Mouse (Mus musculus) ovary, postnatal 10 days (tissue): ENCODE data around the gene Rnase11.
"Not testable (repeated sequence)": the region's sequence is repeated elsewhere in the genome, so short reads cannot be mapped to it uniquely, and the experiment has no call there.

Experiments
- DNase-seq: peaks from one replicate; pipeline ENCODE4 v3.0.0; 2022; ENCODE audit warnings: low spot score

Rnase11 gene

GRCm38 (mm10) chr14:51081035-51081434, 31.1 kb upstream of the Rnase11 start:
- no peak for DNase-seq

- DNase-seq = no peak
These were observed 29.2 kb upstream of the Rnase11 start for GRCm38 (mm10) chr14:51079180-51079579.

DNA sequence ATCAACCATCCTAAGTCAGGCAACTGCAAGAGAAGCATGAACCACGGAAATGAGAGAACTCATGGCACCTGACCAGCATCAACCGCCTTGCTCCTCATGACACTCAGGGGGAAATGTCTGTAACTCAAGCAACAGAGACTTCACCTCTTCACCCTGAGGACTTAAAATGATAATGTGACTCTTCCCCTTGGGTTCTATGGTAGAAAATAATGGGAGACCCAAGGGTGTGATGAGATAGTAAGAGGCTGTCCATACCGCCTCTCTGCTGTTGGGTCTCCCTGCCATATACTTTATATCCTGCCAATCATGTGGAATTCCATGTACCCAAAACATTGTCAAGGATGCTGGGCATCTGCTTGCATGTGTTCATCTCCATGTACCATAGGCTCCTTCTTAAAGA, 24.4 kb upstream of the Rnase11 start, which contains the start of gene Olfr750:
TSS of gene Olfr750 (minus strand) at position 101 of the 400 bp plus-strand sequence.
- DNase-seq = no peak

GRCm38 (mm10) chr14:51069617-51070016, 19.7 kb upstream of the Rnase11 start:
- DNase-seq = no peak

- no peak for DNase-seq
These were observed 19.0 kb upstream of the Rnase11 start for GRCm38 (mm10) chr14:51068956-51069355.

- no peak for DNase-seq
These were observed 10.8 kb upstream of the Rnase11 start for GRCm38 (mm10) chr14:51060761-51061160.

GRCm38 (mm10) chr14:51057401-51057831, 7.5 kb upstream of the Rnase11 start, which contains the start of gene Rnase12:
Rnase12 (minus strand) TSS chr14:51057661.
- DNase-seq = no peak

- no peak for DNase-seq
These were observed 4.6 kb upstream of the Rnase11 start for GRCm38 (mm10) chr14:51054243-51055237.

DNA sequence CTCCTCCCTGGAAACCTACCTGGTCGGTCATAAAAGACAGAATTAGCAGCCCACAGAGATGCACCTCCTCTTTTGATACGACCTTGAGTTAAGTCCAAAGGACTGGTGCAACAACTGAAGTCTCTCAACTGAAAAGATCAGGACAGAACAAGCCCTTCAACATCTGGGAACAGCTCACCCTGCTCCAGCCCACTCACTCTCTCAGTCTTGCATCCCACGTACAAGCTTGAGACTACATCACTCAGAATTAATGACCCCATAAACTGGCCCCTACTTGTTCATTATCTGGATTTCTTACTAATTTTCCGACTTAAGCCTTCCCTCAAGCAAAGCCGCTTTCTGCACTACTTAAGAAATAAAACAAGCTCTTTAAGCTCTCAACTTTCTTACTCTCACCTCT, 3.2 kb upstream of the Rnase11 start:
- no peak for DNase-seq

- DNase-seq = no peak
These were observed 2.0 kb upstream of the Rnase11 start for GRCm38 (mm10) chr14:51051941-51052340.

DNA sequence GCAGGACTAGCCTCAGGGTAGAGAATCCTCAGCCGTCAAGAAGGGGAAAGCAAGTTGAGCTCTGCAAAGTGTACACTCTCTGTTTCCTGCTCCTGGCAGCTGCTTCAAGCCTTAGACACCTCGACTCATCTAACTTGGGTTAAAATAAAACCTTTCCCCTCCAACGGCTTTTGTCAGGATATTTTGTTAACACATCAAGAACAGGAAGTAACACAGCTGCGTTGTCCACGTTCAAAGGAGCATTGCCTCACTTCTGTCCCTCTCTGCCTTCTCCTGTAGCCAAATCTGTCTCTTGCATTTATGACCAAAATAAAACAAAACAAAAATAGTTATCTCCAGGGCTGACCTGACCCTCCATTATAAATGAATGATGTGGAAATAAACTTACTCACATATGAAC, 2.1 kb downstream of the Rnase11 start:
- no peak for DNase-seq

DNA sequence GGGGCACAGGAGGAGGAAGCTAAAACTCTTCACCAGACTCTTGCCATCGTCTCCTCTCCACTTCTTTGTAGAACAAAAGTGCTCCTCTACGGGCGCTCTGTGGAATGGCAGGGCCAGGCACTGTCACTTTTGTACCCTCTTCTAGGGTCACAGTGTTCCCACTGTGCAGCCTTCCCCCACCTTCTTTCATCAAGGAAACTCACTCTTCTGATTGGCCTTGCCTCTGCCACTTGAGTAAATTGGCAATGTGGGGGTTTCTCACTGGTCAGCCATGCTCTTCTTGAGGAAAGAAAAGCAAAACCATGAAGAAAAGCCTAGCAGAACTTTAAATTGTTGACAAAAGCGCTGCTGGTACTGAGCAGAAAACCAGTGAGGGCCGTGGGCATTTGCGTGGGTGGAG, 8.2 kb downstream of the Rnase11 start, which contains the start of gene Rnase9:
TSS of gene Rnase9 (minus strand) at position 101 of the 400 bp plus-strand sequence.
- DNase-seq = no peak

- no peak for DNase-seq
These were observed 13.7 kb downstream of the Rnase11 start for GRCm38 (mm10) chr14:51036214-51036613.

DNA sequence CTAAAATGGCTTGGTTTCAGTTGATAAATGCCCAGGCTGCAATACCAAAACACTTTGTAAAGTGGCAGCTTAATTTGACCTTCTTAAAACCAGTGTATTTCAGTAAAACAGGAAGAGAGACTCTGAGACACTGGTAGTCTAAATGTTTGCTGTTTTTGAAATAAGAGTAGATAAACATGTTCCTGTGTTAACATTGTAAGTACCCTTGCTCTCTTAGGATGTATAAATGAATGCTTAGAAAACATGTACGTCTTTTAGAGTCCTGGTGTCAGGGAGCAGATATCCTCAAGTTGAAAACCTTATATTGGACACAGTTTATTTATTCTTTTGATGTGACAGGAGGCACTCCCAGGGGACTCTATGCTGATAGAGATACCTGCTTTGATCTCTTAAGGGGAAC, 14.8 kb downstream of the Rnase11 start:
- DNase-seq = no peak

GRCm38 (mm10) chr14:51027387-51028155, 22.4 kb downstream of the Rnase11 start:
- no peak for DNase-seq

DNA sequence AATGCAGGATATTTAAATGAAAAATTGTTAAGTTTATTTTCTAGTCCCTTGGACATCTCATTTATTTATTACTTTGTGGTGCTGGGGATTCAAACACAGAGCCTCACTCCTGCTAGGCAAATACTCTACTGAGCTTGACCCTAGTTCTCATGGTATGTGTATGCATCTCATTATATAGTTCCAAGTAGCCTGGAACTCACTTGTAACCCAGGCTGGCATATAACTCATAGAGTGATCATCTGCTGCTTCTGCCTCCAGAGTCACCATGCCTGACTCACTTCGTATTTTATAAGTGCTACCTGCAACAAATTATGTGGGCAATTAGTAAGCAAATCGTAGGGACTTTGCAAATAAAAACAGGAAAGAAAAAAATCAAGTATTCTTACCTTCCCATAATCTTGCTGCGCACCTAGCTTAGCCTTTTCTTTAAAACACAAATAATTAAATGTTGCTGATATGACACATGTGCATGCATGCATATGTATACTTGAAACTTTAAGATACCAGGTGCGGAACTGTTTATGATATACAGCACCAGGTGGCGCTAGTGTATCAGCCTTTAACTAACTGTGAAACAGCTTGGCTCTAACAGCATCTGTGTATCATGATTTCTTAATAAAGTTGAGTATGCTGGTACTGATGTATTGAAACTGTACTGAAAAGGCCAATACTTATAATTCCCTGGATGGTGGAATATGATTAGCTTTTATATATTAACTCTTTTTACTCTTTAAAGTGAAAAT, 23.4 kb downstream of the Rnase11 start:
- no peak for DNase-seq

- DNase-seq = no peak
These were observed 25.1 kb downstream of the Rnase11 start for GRCm38 (mm10) chr14:51024820-51025219.

DNA sequence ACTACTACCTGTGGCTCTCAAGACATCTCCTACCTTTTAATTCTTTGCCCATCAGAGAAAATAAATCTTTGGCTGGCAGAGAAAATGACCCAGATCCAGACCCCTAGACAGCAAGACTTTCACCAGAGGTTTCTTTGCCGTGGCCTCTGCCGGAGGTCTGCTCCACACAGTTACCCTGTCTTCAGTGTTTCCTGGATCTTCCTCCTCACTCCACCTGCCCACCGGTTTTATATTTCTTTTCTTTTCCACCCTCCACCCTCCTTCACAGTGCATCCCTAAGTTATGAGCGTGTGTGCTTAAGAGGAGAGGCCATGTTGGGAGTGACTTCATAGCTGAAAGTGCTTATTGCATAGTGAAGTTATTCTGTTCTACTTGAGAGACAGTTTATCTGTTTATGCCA, 26.5 kb downstream of the Rnase11 start:
- DNase-seq = no peak

DNA sequence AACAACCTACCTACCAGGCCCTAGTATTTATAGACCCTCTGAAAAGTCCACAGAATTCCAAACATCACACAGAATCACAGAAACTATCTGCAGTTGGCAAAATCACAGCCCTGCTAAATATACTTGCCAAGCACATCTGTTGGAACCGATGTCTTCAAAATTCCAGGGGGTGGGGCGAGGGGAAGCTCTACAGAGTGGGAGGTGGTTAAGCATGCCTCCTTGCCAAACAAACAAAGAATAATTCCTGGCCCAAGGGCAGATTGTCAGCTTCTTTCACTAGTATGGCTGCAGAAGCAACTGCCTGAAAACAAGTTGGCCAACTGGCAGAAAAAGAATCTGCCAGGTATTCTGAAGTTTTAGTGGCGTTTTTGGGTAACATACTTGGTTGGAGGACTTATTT, 32.7 kb downstream of the Rnase11 start:
- DNase-seq = no peak

- no peak for DNase-seq
These were observed 34.2 kb downstream of the Rnase11 start for GRCm38 (mm10) chr14:51015780-51016179.

- not testable (repeated sequence) for DNase-seq
These were observed 35.2 kb downstream of the Rnase11 start for GRCm38 (mm10) chr14:51014724-51015123.

DNA sequence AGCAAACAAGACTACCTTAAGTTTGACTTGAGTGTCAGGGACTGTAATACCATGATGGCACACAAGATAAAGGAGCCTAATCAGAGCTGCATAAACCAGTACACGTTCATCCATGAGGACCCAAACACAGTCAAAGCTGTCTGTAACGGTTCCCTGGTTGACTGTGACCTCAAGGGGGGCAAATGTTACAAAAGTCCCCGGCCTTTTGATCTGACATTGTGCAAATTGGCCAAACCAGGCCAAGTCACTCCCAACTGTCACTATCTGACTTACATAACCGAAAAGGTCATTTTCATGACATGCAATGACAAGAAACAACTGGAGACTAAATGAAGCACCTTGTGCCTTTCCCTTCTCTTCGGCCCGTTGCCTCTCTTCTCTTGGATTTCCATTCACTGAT, 40.4 kb downstream of the Rnase11 start:
- DNase-seq = no peak
